Mouse (Mus musculus): ENCODE data around the gene Birc5. TPM values are rescaled to one million over a fixed set of nuclear protein-coding genes. Genes with fewer than 3 reads are reported as not detected.
"Not testable (repeated sequence)": the region's sequence is repeated elsewhere in the genome, so short reads cannot be mapped to it uniquely, and the experiment has no call there.

Birc5 gene
- polyA plus RNA-seq, 1 experiment = 31.8 TPM

DNA sequence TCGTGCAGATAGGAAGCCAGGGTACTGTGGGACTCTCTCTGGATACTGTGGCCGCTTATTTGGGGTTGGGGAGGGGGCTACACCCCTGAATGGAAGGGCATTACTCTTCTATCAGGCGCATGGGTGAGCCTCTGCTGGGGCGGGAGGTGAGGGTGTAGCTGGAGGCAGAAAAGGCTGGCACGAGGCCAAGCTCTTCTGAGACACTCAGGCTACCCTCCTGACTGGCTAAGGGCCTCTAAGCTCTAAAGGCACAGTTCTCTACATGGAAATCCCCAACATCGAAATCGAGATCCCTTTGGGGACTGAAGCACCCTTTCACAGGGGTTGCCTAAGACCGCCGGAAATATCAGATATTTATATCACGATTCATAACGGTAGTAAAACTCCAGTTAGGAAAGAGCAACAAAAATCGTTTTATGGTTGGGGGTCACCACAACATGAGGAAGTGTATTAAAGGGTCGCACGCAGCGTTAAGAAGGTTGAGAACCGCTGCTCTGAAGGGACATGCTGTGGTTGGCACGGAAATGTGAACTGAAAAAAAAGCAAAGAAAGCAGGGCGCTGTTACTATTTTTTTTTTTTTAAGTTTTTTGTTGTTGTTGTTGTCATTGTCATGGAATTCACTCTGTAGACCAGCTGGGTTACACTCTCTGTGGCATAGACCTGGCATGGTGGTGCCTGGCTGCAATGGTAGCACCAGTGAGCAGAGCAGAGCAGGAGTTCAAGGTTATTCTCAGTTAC is 20.7 kb upstream of the Birc5 start:
- TF ChIP-seq CTCF (IDR thresholded peaks at IDR 0.05; ENCODE audit: borderline replicate concordance, extremely low read depth, insufficient read depth, insufficient read length) (no peak), POLR2A (IDR thresholded peaks at IDR 0.05; ENCODE audit: borderline replicate concordance, extremely low read depth, insufficient read depth, insufficient read length, poor library complexity, severe bottlenecking) (no peak)
- DNase-seq (ENCODE audit: low read depth) = peak; percentile 57

DNA sequence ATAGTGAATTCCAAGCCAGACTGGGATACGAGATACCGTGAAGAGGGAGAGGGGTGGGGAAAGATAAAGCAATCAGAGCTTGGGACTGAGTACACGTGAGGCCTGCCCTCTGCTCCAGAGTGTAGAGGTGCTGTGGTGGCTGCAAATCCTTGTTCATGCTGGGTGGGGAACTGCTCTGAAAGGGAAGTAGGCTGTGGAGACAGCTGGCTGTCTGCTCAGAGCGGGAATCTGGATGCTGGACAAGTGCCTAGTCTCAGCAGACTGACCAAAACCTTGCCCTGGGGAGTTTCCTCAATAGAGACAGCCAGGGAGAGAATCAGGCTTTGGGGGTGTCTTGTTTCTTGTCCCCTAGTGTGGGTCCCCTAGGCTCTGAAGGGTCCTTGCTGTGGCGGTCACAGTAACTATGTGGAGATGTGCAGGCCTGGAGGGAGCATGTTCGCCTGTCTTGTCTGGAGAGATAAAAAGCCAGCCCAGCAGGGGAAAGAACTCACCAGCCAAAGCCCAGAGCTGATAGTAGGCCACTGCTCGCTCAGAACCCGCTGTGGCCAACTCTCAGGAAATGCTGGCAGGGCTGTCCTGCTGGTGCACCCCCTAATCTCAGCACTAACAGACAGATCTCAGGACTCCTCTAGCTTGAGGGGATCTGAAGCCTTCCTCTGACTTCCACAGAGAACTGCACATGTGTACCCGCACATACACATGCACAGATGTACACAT is 20.0 kb upstream of the Birc5 start:
- no peak for TF ChIP-seq CTCF (IDR thresholded peaks at IDR 0.05; ENCODE audit: borderline replicate concordance, extremely low read depth, insufficient read depth, insufficient read length)
- no peak for TF ChIP-seq POLR2A (IDR thresholded peaks at IDR 0.05; ENCODE audit: borderline replicate concordance, extremely low read depth, insufficient read depth, insufficient read length, poor library complexity, severe bottlenecking)
- peak; percentile 49 for DNase-seq (ENCODE audit: low read depth)

- no peak for DNase-seq (ENCODE audit: low read depth)
- TF ChIP-seq POLR2A (IDR thresholded peaks at IDR 0.05; ENCODE audit: borderline replicate concordance, extremely low read depth, insufficient read depth, insufficient read length, poor library complexity, severe bottlenecking) = no peak
Observed at GRCm38 (mm10) chr11:117829671-117830215, 19.3 kb upstream of the Birc5 start.

GRCm38 (mm10) chr11:117830401-117830800 is 18.6 kb upstream of the Birc5 start:
- TF ChIP-seq CTCF (IDR thresholded peaks at IDR 0.05; ENCODE audit: borderline replicate concordance, extremely low read depth, insufficient read depth, insufficient read length) (no peak), POLR2A (IDR thresholded peaks at IDR 0.05; ENCODE audit: borderline replicate concordance, extremely low read depth, insufficient read depth, insufficient read length, poor library complexity, severe bottlenecking) (no peak)
- DNase-seq (ENCODE audit: low read depth) = peak; percentile 23

GRCm38 (mm10) chr11:117832086-117832969 is 16.7 kb upstream of the Birc5 start:
- peak; percentile 67 for TF ChIP-seq CTCF (IDR thresholded peaks at IDR 0.05; ENCODE audit: borderline replicate concordance, extremely low read depth, insufficient read depth, insufficient read length)
- no peak for TF ChIP-seq POLR2A (IDR thresholded peaks at IDR 0.05; ENCODE audit: borderline replicate concordance, extremely low read depth, insufficient read depth, insufficient read length, poor library complexity, severe bottlenecking)
- DNase-seq (ENCODE audit: low read depth) = peak; percentile 90

DNA sequence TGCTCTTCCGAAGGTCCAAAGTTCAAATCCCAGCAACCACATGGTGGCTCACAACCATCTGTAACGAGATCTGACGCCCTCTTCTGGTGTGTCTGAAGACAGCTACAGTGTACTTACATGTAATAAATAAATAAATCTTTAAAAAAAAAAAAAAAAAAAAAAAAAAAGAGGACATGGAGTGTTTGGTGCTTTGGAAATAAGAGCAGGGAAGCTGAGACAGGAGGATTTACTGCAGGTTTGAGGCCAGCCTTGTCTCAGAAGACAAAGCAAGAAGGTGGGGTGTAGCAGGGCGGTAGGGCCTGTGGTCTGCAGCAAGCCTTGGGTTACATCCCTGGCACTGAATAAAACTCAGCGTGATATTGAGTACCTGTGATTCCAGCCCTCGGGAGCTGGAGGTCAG is 15.5 kb upstream of the Birc5 start:
- not testable (repeated sequence) for DNase-seq (ENCODE audit: low read depth)

DNA sequence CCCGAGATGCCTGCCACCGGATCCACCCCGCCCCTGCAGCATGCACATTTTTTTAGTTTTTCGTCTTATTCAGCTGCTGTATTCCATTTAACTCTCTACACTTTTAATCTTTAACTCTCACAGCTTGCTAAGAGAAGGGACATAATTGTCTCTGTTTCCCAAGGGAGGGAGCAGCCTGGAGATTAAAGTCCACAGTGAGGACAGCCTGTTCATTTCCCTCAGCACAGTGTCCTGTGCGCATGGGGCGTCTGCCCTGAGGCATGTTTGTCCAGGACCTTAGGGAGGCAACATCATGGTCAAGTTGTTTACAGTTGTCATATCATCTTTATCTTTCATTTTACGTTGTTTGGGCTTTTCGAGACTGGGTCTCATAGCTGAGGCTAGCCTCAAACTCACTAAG is 15.0 kb upstream of the Birc5 start:
- TF ChIP-seq POLR2A (IDR thresholded peaks at IDR 0.05; ENCODE audit: borderline replicate concordance, extremely low read depth, insufficient read depth, insufficient read length, poor library complexity, severe bottlenecking) (no peak), CTCF (IDR thresholded peaks at IDR 0.05; ENCODE audit: borderline replicate concordance, extremely low read depth, insufficient read depth, insufficient read length) (no peak)
- DNase-seq (ENCODE audit: low read depth) = no peak

- TF ChIP-seq CTCF (IDR thresholded peaks at IDR 0.05; ENCODE audit: borderline replicate concordance, extremely low read depth, insufficient read depth, insufficient read length) (no peak), POLR2A (IDR thresholded peaks at IDR 0.05; ENCODE audit: borderline replicate concordance, extremely low read depth, insufficient read depth, insufficient read length, poor library complexity, severe bottlenecking) (no peak)
- DNase-seq (ENCODE audit: low read depth) = peak; percentile 64
Observed at GRCm38 (mm10) chr11:117836306-117836705, 12.7 kb upstream of the Birc5 start.

DNA sequence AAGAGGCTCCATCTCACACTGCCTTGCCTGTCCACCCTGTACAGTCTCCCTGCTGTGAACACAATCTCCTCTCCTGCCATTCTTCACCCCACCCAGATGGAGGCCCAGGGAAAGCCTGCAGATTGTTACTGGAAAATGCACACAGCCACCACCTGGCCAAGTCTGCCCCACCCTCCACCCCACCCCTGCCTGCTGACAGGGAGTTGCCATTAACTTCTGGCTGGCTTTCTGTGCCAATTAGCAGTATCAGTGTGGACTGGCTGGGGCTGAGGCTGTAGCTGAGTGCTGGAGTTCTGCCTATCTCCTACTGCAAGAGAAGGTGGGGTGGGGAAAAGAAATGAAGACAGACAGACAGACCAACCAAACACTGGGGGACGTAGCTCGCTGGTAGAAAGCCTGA is 10.5 kb upstream of the Birc5 start:
- TF ChIP-seq POLR2A (IDR thresholded peaks at IDR 0.05; ENCODE audit: borderline replicate concordance, extremely low read depth, insufficient read depth, insufficient read length, poor library complexity, severe bottlenecking) (no peak), CTCF (IDR thresholded peaks at IDR 0.05; ENCODE audit: borderline replicate concordance, extremely low read depth, insufficient read depth, insufficient read length) (no peak)
- DNase-seq (ENCODE audit: low read depth) = peak; percentile 56

- TF ChIP-seq POLR2A (IDR thresholded peaks at IDR 0.05; ENCODE audit: borderline replicate concordance, extremely low read depth, insufficient read depth, insufficient read length, poor library complexity, severe bottlenecking) = no peak
- TF ChIP-seq CTCF (IDR thresholded peaks at IDR 0.05; ENCODE audit: borderline replicate concordance, extremely low read depth, insufficient read depth, insufficient read length) = no peak
Observed at GRCm38 (mm10) chr11:117839021-117839420, 10.0 kb upstream of the Birc5 start.

DNA sequence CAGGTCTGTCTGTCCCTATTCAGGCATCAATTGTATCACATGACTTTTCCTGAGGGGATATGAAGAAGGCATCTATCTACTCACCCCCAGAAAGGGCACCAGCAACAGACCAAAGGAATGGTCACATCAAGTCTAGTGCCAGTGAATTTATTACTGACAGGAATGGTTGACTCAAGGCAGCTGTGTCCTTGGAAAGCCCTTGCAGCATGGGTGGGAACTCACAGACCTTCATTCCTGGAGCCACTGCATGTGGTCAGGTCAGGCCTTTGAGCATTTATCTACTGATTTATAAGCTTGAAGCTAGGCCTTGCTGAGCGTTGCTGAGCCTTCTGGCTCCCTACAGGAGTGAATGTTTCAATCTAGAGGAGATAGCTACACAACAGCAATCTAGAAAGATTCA is 8.1 kb upstream of the Birc5 start:
- DNase-seq (ENCODE audit: low read depth) = no peak
- no peak for TF ChIP-seq POLR2A (IDR thresholded peaks at IDR 0.05; ENCODE audit: borderline replicate concordance, extremely low read depth, insufficient read depth, insufficient read length, poor library complexity, severe bottlenecking)
- TF ChIP-seq CTCF (IDR thresholded peaks at IDR 0.05; ENCODE audit: borderline replicate concordance, extremely low read depth, insufficient read depth, insufficient read length) = no peak

More at GRCm38 (mm10) chr11:117839021-117839420, 10.0 kb upstream of the Birc5 start:
- DNase-seq (ENCODE audit: low read depth) = peak; percentile 55

Measured in brain, embryonic 14.5 days (tissue).